Mouse (Mus musculus) liver, postnatal 0 days (tissue): ENCODE measurements around the gene Pacsin3.

Experiments
- CTCF ChIP-seq: sonication (generic); IDR thresholded peaks from 2 replicates; pipeline ENCODE4 v1.5.1; 2016; ENCODE audit warnings: antibody characterized with exemption, low read depth
- EP300 ChIP-seq: IDR thresholded peaks from 2 replicates; pipeline ENCODE4 v1.6.1; 2016; ENCODE audit warnings: antibody characterized with exemption, low read depth, mild to moderate bottlenecking

GRCm38 (mm10) chr2:91269687-91270133 lies 14.0 kb downstream of the Pacsin3 start:
- no peak for TF ChIP-seq CTCF
- no peak for TF ChIP-seq EP300
